Mouse (Mus musculus) lung, adult 2 months (tissue): ENCODE measurements around the gene Gm5346. TPM values are rescaled to one million over a fixed set of nuclear protein-coding genes. Genes with fewer than 3 reads are reported as not detected.
"Not testable (repeated sequence)": the region's sequence is repeated elsewhere in the genome, so short reads cannot be mapped to it uniquely, and the experiment has no call there.

Experiments
- DNase-seq: peaks from one replicate; pipeline ENCODE4 v3.0.0; 2022
- H3K4me1 ChIP-seq: fragments of 200-500 bp; 2 replicates; pipeline ENCODE4 v1.6.1; 2011; ENCODE audit warnings: low read length; ENCODE audit not compliant: control insufficient read depth, insufficient read depth
- H3K4me3 ChIP-seq: fragments of 200-500 bp; replicated peaks from 2 replicates; pipeline ENCODE3; 2011; ENCODE audit warnings: low read depth, mild to moderate bottlenecking, control low read depth, low read length; ENCODE audit errors: extremely low read depth
- CTCF ChIP-seq: fragments of 200-500 bp; IDR thresholded peaks from 2 replicates; pipeline ENCODE4 v1.5.1; 2011; ENCODE audit warnings: mild to moderate bottlenecking, low read length, control low read depth; ENCODE audit not compliant: insufficient read depth
- POLR2A ChIP-seq: fragments of 200-500 bp; IDR thresholded peaks from 2 replicates; pipeline ENCODE4 v1.6.1; 2011; ENCODE audit warnings: low read depth, mild to moderate bottlenecking, control low read depth, low read length, borderline replicate concordance; ENCODE audit errors: extremely low read depth
- WGBS: fragments of 180-500 bp; shearing (Covaris S2); methylation state at CpG from one replicate; pipeline ENCODE4 v1.1.7; 2018; 5-methylcytosine and 5-hydroxymethylcytosine counted together
- polyA plus RNA-seq: library from polyadenylated mRNA; depleted of rRNA; stranded (reverse); fragments of >200 nt; gene quantifications from 2 replicates; pipeline ENCODE4 v1.2.3, GENCODE M21; 2012; rRNA removed

Gm5346 gene
- polyA plus RNA-seq, result not detected in 2 replicates

GRCm38 (mm10) chr8:43627176-43627575 is at the start of gene Gm5346:
Gm5346 (minus strand) TSS chr8:43627276.
- WGBS, result 83% methylated on average over 3 of the region's 3 CpGs
- H3K4me1 ChIP-seq, result no peaks in the 10 kb centered on the region
- H3K4me3 ChIP-seq, result no peak within 1 kb of the TSS
- DNase-seq, result no peak
- TF ChIP-seq POLR2A, result no peak
- TF ChIP-seq CTCF, result no peak

- no peak for TF ChIP-seq CTCF
- no peak for TF ChIP-seq POLR2A
- Histone ChIP-seq H3K4me1 (no peaks in the 10 kb centered on the region), H3K4me3 (no peak overlapping the region)
- DNase-seq, result no peak
- WGBS, result 91% methylated on average over 1 of the region's 1 CpGs
Observed at GRCm38 (mm10) chr8:43616046-43616445, 11.0 kb downstream of the Gm5346 start.

DNA sequence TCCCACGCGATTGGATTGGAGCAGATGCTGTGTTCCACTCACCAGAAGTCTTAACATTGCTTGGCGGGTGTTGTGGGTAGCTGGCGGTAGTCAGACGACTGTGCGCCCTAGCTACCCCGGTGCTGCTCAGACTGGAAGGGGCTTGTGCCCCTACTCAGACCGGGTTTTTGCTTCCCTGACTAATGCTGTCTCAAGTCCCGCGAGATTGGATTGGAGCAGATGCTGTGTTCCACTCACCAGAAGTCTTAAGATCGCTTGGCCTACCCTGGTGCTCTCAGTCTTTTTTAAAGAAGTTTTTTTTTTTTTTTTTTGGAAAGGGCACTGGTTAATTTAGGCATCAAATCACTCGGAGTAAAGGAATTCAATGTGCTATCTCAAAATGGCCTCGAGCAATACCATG is 23.4 kb downstream of the Gm5346 start:
- not testable (repeated sequence) for H3K4me1 ChIP-seq, H3K4me3 ChIP-seq, DNase-seq
- WGBS, result 77% methylated on average over 13 of the region's 13 CpGs

DNA sequence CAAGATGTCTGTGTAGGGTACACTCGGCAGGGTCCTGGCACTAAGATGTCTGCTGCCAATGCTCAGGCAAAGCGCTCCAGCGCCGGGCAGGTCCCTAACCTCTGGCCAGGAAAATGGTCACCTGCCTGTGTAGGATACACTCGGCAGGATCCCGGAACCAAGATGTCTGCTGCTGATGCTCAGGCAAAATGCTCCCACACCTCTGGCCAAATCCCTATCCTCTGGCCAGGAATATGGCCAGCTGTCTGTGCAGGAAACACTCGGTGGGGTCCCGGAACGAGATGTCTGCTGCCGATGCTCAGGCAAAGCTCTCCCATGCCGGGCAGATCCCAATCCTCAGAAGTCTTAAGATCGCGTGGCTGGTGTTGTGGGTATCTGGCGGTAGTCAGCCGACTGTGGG is 23.9 kb downstream of the Gm5346 start:
- not testable (repeated sequence) for H3K4me3 ChIP-seq, DNase-seq, H3K4me1 ChIP-seq
- WGBS, result 92% methylated on average over 15 of the region's 15 CpGs

DNA sequence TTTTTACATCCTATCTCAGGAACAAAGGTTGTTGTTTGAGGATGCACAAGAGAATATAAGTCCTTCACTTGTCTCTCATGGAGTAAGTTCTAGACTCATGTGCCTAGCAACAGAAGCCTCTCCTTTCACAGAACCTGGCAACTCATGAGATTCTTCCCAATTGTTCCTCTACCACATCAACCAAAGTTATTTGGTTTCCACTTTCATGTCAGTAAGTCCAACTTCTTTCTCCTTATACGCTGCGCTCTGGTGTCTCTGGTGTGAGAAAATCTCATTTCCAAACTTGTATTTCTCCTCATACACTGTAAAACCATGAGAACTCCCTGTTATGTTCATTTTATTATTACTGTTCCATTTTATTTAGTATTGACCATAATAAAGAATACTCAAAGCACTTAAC is 50.5 kb downstream of the Gm5346 start, which contains the start of gene Adam26a:
TSS of gene Adam26a (minus strand) at position 101 of the 400 bp plus-strand sequence.
- not testable (repeated sequence) for H3K4me1 ChIP-seq, H3K4me3 ChIP-seq, DNase-seq
- 87% methylated on average over 2 of the region's 2 CpGs for WGBS

Other genes starting within 250 kb of the Gm5346 start
- gene Adam26b, start 99.2 kb downstream of the Gm5346 start, polyA plus RNA-seq, result not detected in 2 replicates
- not detected in 2 replicates for gene Adam26a, start 50.6 kb downstream of the Gm5346 start, polyA plus RNA-seq
- gene Adam34, start 82.8 kb upstream of the Gm5346 start, polyA plus RNA-seq, result not detected in 2 replicates